Mouse (Mus musculus) G1E (cell line): ENCODE data around the gene Cdkal1. TPM values are rescaled to one million over a fixed set of nuclear protein-coding genes. Genes with fewer than 3 reads are reported as not detected.
A peak's percentile ranks its signal among the peaks of the same experiment; 100 is the strongest.

ENCODE experiments used
- ATAC-seq: 2 replicates; pipeline ENCODE4 v1.8.0; 2016; ENCODE audit warnings: mild to moderate bottlenecking; ENCODE audit not compliant: insufficient number of reproducible peaks, poor library complexity, low FRiP score, severe bottlenecking; ENCODE audit errors: extremely low read depth
- DNase-seq: peaks from one replicate; pipeline ENCODE4 v3.0.0; 2012; ENCODE audit warnings: low spot score
- H3K27me3 ChIP-seq: 2 replicates; pipeline ENCODE4 v1.6.1; 2012; ENCODE audit warnings: mild to moderate bottlenecking, low read length, inconsistent platforms; ENCODE audit not compliant: insufficient read depth
- H3K36me3 ChIP-seq: replicated peaks from 2 replicates; pipeline ENCODE3; 2012; ENCODE audit warnings: mild to moderate bottlenecking, inconsistent platforms
- H3K4me1 ChIP-seq: 2 replicates; pipeline ENCODE4 v1.6.1; 2012; ENCODE audit warnings: low read depth, low read length, inconsistent platforms, mixed read lengths; ENCODE audit not compliant: insufficient read depth
- H3K4me3 ChIP-seq: 2 replicates; pipeline ENCODE4 v1.5.1; 2012; ENCODE audit warnings: low read depth, mild to moderate bottlenecking, inconsistent platforms, low read length, moderate library complexity, mixed read lengths
- H3K9me3 ChIP-seq: replicated peaks from 2 replicates; pipeline ENCODE4 v1.6.1; 2012; ENCODE audit warnings: inconsistent platforms
- CTCF ChIP-seq: IDR thresholded peaks from 2 replicates; pipeline ENCODE4 v1.5.1; 2012; ENCODE audit warnings: low read depth, low read length, inconsistent platforms, mixed read lengths
- GATA1 ChIP-seq: IDR thresholded peaks from 2 replicates; pipeline ENCODE4 v1.6.1; 2012; ENCODE audit warnings: borderline replicate concordance, low read length, inconsistent platforms, mixed read lengths
- GATA2 ChIP-seq: IDR thresholded peaks from 2 replicates; pipeline ENCODE4 v1.6.1; 2012; ENCODE audit warnings: low read depth, low read length, inconsistent platforms, borderline replicate concordance
- POLR2AphosphoS5 ChIP-seq: IDR thresholded peaks from 2 replicates; pipeline ENCODE4 v1.6.1; 2012; ENCODE audit warnings: low read depth, low read length, inconsistent platforms; ENCODE audit not compliant: insufficient replicate concordance
- TAL1 ChIP-seq: conservative IDR thresholded peaks from 2 replicates; pipeline ENCODE4 v1.6.1; 2012; ENCODE audit warnings: low read depth, low read length, inconsistent platforms, mixed read lengths
- polyA plus RNA-seq: library from polyadenylated mRNA; stranded (reverse); fragments of >175 nt; gene quantifications from 2 replicates; pipeline ENCODE4 v1.2.3, GENCODE M21; 2012
- total RNA-seq, 2 experiments: library from RNA; stranded (forward) in 1 of 2; stranded (reverse) in 1 of 2; fragments of 200-1000 nt in 1 of 2; fragments of >200 nt in 1 of 2; fragmentation: Nextera tagmentation in 1 of 2; gene quantifications; 2 replicates each; pipeline ENCODE4 v1.2.3; 2014 to 2017

Gene Cdkal1
- total and polyA plus RNA-seq, 3 experiments = 0.98 to 53.9 (median 35.6) TPM

DNA sequence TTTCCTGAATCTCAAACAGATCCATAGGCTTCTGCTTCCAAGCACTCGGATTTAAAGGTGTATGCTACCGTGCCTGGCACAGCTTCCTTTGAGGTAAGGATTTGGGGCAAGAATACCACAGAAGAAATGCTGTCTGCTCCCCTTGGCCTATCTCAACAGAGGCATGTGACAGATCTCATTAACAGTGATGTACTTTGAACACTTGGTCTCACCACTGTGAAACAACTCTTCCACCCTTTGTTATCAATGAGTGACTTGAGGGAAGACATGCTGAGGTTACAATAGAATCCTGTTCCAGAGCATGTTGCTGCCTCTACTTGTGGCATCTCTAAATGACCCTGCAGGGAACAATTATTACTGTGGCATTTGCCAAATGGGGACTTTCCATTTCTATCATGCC, 4.6 kb upstream of the Cdkal1 start:
- no peaks in the 10 kb centered on the region for H3K9me3 ChIP-seq
- DNase-seq (no peak), ATAC-seq (no peak)
- no peak for TF ChIP-seq GATA2
- no peak for TF ChIP-seq CTCF
- no peak for TF ChIP-seq GATA1
- TF ChIP-seq TAL1 = no peak
- TF ChIP-seq POLR2AphosphoS5 = no peak
- H3K4me1 ChIP-seq = peaks cover 12% of the 10 kb centered on the region
- H3K27me3 ChIP-seq = peaks cover 11% of the 10 kb centered on the region
- H3K36me3 ChIP-seq = no peaks in the 10 kb centered on the region
- no peak overlapping the region for H3K4me3 ChIP-seq

DNA sequence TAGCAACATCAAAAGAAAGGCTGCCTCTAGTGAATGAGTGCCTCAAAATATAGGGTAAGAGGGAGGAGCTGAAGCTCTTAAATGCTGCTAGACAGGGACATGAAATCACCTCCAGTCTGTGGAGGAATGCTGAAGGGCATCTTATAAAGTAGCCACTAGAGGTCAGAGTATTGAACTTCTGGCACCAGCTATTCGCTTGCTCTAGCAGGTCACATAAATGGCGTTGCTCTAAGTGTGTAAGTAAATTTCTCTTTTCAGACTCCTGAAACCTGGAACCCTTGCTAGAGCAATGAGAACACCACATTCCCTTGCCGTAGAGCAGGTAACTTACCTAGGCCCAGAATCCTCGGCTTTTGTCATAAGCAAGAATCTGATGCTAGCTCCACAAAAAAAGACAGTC, 2.0 kb upstream of the Cdkal1 start:
- peak; percentile 35 for DNase-seq
- H3K4me1 ChIP-seq = peaks cover 26% of the 10 kb centered on the region
- H3K4me3 ChIP-seq = no peak overlapping the region
- H3K36me3 ChIP-seq = peaks cover 14% of the 10 kb centered on the region
- peaks cover 6% of the 10 kb centered on the region for H3K27me3 ChIP-seq
- H3K9me3 ChIP-seq = no peaks in the 10 kb centered on the region
- ATAC-seq = peak; percentile 80
- TF ChIP-seq CTCF = peak; percentile 40; the same call in 1 of the 2 replicates
- no peak for TF ChIP-seq POLR2AphosphoS5

DNA sequence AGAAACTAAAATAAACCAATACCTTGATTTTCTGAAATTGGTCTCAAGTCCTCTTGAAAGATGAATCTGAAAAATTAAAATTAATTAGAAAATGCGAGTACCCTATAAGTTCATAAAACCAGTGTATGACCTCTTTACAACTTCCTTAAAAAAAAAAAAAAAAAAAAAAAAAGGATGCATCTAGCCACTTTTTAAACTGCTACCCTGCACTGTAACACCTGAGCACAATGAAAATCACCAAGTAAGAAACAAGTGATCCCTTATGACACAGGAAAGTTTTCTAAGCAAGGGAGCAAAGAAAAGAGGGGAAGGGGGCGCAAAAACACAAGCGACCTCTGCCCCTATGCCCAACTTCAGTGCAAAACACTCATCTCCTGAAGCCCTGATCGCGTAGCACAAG, 598 bp downstream of the Cdkal1 start:
- Histone ChIP-seq H3K27me3 (no peaks in the 10 kb centered on the region), H3K4me1 (peaks cover 23% of the 10 kb centered on the region), H3K36me3 (peaks cover 36% of the 10 kb centered on the region), H3K4me3 (peak overlapping the region; percentile 79), H3K9me3 (no peaks in the 10 kb centered on the region)
- TF ChIP-seq GATA2 (no peak), TAL1 (no peak), CTCF (no peak), POLR2AphosphoS5 (no peak), GATA1 (no peak)
- ATAC-seq (no peak), DNase-seq (no peak)

DNA sequence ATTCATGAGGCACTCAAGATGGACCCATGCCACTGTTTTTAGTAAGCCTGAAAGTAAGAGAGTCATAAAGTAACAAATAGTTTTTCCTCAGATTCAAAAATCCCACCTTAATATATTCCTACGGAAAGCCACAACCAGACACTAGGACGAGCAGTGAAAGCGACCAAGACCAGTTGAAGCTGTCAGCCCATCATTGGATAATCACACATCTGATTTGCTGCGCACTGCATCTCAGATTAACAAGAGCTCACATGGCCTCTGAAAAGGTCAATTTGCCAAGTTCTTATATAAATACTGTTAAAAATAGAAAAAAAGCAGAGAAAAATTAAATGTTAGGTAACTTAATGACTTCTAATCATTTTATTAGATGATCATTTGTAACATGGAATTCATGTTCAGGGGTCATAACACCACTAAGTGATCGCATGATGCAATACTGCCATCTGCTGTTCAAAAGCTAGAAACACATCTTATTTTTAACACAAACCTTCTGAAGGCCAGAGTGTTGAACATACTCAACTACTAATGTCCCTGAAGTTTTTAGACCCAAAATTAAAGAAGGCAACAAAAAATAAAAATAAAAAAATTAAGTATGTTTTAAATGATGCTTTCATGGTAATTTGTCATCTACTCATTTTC, 16.9 kb downstream of the Cdkal1 start:
- Histone ChIP-seq H3K4me1 (peaks cover 4% of the 10 kb centered on the region; the same call in 1 of the 2 replicates), H3K9me3 (no peaks in the 10 kb centered on the region), H3K27me3 (no peaks in the 10 kb centered on the region), H3K4me3 (no peak overlapping the region), H3K36me3 (peaks cover 70% of the 10 kb centered on the region)
- TF ChIP-seq CTCF = 0 out of 2 replicates have a peak, but pooled peaks have one; percentile 24
- no peak for TF ChIP-seq POLR2AphosphoS5
- TF ChIP-seq GATA2 = no peak
- TF ChIP-seq GATA1 = no peak
- no peak; the same call in 1 of the 2 replicates for ATAC-seq
- peak; percentile 21 for DNase-seq

DNA sequence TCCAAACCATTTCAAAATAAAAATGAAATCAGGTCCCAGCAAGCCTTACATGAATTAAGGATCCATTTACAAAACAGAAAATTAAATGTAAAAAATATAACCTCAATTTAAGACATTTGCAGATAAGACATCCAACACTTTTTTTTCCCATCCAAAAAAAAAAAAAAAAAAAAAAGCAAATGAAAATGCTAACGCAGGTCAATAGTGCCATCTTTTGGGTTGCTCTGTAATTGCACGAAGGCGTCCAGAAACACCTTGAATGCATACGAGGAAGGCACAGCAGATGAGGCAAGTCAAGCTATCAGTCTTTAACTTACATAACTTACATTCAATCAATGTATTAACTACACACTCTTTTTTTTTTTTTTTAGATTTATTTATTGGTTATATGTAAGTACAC, 20.3 kb downstream of the Cdkal1 start:
- ATAC-seq = no peak
- Histone ChIP-seq H3K4me1 (peaks cover 18% of the 10 kb centered on the region), H3K27me3 (no peaks in the 10 kb centered on the region), H3K4me3 (no peak overlapping the region), H3K9me3 (no peaks in the 10 kb centered on the region), H3K36me3 (peaks cover 48% of the 10 kb centered on the region)
- TF ChIP-seq TAL1 (no peak), POLR2AphosphoS5 (no peak), GATA1 (no peak), CTCF (peak; percentile 33; the same call in 1 of the 2 replicates), GATA2 (no peak)
- DNase-seq = no peak

- DNase-seq (no peak), ATAC-seq (no peak)
- TF ChIP-seq TAL1 (no peak), GATA1 (no peak), POLR2AphosphoS5 (no peak), CTCF (no peak), GATA2 (no peak)
- no peaks in the 10 kb centered on the region for H3K27me3 ChIP-seq
- peaks cover 43% of the 10 kb centered on the region for H3K36me3 ChIP-seq
- no peak overlapping the region for H3K4me3 ChIP-seq
- peaks cover 27% of the 10 kb centered on the region for H3K4me1 ChIP-seq
- no peaks in the 10 kb centered on the region for H3K9me3 ChIP-seq
Measured at GRCm38 (mm10) chr13:29833751-29834150, 21.7 kb downstream of the Cdkal1 start.

GRCm38 (mm10) chr13:29831126-29831525, 24.3 kb downstream of the Cdkal1 start:
- H3K4me1 ChIP-seq = peaks cover 42% of the 10 kb centered on the region
- no peaks in the 10 kb centered on the region for H3K27me3 ChIP-seq
- TF ChIP-seq CTCF = no peak
- TF ChIP-seq POLR2AphosphoS5 = no peak
- TF ChIP-seq TAL1 = no peak
- no peak for TF ChIP-seq GATA2
- no peak for TF ChIP-seq GATA1
- H3K36me3 ChIP-seq = peaks cover 22% of the 10 kb centered on the region
- DNase-seq = no peak
- no peak overlapping the region for H3K4me3 ChIP-seq
- no peaks in the 10 kb centered on the region for H3K9me3 ChIP-seq
- ATAC-seq = no peak
